Mouse (Mus musculus) liver, embryonic 16.5 days (tissue): ENCODE results near the gene Prmt8. TPM values are rescaled to one million over a fixed set of nuclear protein-coding genes. Genes with fewer than 3 reads are reported as not detected.

Source experiments
- ATAC-seq: fragments of 200-750 bp; cut with Nextera tagmentation; 2 replicates; pipeline ENCODE4 v1.8.0; 2017; ENCODE audit warnings: low read depth, mild to moderate bottlenecking, moderate number of reproducible peaks, moderate library complexity
- H3K27ac ChIP-seq: fragments of 300-500 bp; sonication (generic); 2 replicates; pipeline ENCODE4 v1.5.1; 2014; ENCODE audit warnings: mild to moderate bottlenecking, low read length
- H3K27me3 ChIP-seq: fragments of 300-500 bp; sonication (generic); 2 replicates; pipeline ENCODE4 v1.6.1; 2014; ENCODE audit warnings: low read depth, low read length, mixed read lengths; ENCODE audit not compliant: control insufficient read depth, insufficient read depth
- H3K36me3 ChIP-seq: fragments of 300-500 bp; sonication (generic); 2 replicates; pipeline ENCODE4 v1.6.1; 2014; ENCODE audit warnings: mild to moderate bottlenecking; ENCODE audit not compliant: control insufficient read depth, insufficient read depth
- H3K4me1 ChIP-seq: fragments of 300-500 bp; sonication (generic); 2 replicates; pipeline ENCODE4 v1.6.1; 2014; ENCODE audit warnings: low read depth, low read length, mixed read lengths; ENCODE audit not compliant: control insufficient read depth
- H3K4me2 ChIP-seq: fragments of 300-500 bp; sonication (generic); 2 replicates; pipeline ENCODE4 v1.6.1; 2014; ENCODE audit warnings: low read depth, low read length, mixed read lengths
- H3K4me3 ChIP-seq: fragments of 300-500 bp; sonication (generic); 2 replicates; pipeline ENCODE4 v1.5.1; 2014; ENCODE audit warnings: low read depth, mild to moderate bottlenecking, low read length
- H3K9ac ChIP-seq: fragments of 300-500 bp; sonication (generic); 2 replicates; pipeline ENCODE4 v1.6.1; 2014; ENCODE audit warnings: low read depth, low read length
- H3K9me3 ChIP-seq: fragments of 300-500 bp; sonication (generic); replicated peaks from 2 replicates; pipeline ENCODE4 v1.6.1; 2016; ENCODE audit warnings: low read length; ENCODE audit not compliant: control insufficient read depth
- WGBS: fragments of 180-500 bp; shearing (Covaris S2); extraction: QIAGEN DNeasy Blood & Tissue Kit; methylation state at CpG from one replicate; pipeline ENCODE4 v1.1.7; 2014; ENCODE audit not compliant: insufficient replicate concordance; 5-methylcytosine and 5-hydroxymethylcytosine counted together
- microRNA-seq: library from miRNA; unstranded; fragments of <30 nt; microRNA quantifications from one replicate; pipeline ENCODE4, GENCODE M21; 2016
- polyA plus RNA-seq: library from polyadenylated mRNA; unstranded; fragments of >200 nt; fragmentation: Nextera tagmentation; extraction: Ambion mirVana; gene quantifications from 2 replicates; pipeline ENCODE4 v1.2.1, GENCODE M21; 2015

Prmt8 gene
- polyA plus RNA-seq, 1 experiment from 2014 or later: not detected

GRCm38 (mm10) chr6:127659966-127660365, 109.3 kb downstream of the Prmt8 start:
- no peaks in the 10 kb centered on the region for H3K9me3 ChIP-seq
- H3K27me3 ChIP-seq: no peaks in the 10 kb centered on the region
- H3K4me3 ChIP-seq: no peak overlapping the region
- no peaks in the 10 kb centered on the region for H3K4me1 ChIP-seq
- no peak overlapping the region for H3K4me2 ChIP-seq
- ATAC-seq: no peak
- H3K36me3 ChIP-seq: no peaks in the 10 kb centered on the region
- no peak overlapping the region for H3K27ac ChIP-seq
- 75% methylated on average over 4 of the region's 4 CpGs for WGBS
- no peak overlapping the region for H3K9ac ChIP-seq

DNA sequence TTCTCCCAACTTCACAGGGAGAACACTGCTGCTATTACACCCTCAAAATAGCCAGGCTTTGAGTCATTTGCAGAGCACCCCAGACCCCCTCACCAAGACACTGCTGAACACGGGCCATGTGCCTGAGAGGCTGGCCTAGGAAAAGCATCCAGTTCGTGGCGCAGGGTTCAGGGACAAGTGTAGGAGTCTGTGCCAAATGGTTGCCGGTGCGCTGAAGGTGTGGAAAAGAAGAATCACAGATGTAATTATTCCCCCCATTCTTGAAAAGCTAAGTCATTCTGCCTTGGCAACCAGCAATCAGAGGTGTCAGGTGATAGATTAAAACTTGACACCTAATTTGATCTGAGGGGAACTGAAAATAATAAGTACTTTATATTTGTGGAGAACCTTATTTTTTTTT, 109.8 kb downstream of the Prmt8 start:
- Histone ChIP-seq H3K9ac (no peak overlapping the region), H3K9me3 (no peaks in the 10 kb centered on the region), H3K4me1 (no peaks in the 10 kb centered on the region), H3K27me3 (no peaks in the 10 kb centered on the region), H3K4me2 (no peak overlapping the region), H3K27ac (no peak overlapping the region), H3K36me3 (no peaks in the 10 kb centered on the region), H3K4me3 (no peak overlapping the region)
- no peak for ATAC-seq
- 75% methylated on average over 5 of the region's 5 CpGs for WGBS

GRCm38 (mm10) chr6:127657152-127657551, 112.1 kb downstream of the Prmt8 start:
- Histone ChIP-seq H3K4me3 (no peak overlapping the region), H3K27ac (no peak overlapping the region), H3K36me3 (no peaks in the 10 kb centered on the region), H3K4me1 (no peaks in the 10 kb centered on the region), H3K4me2 (no peak overlapping the region), H3K9me3 (no peaks in the 10 kb centered on the region), H3K27me3 (no peaks in the 10 kb centered on the region), H3K9ac (no peak overlapping the region)
- WGBS: 78% methylated on average over 11 of the region's 11 CpGs
- ATAC-seq: no peak

- Histone ChIP-seq H3K27ac (no peak overlapping the region), H3K36me3 (no peaks in the 10 kb centered on the region), H3K9ac (no peak overlapping the region), H3K4me3 (no peak overlapping the region), H3K27me3 (no peaks in the 10 kb centered on the region), H3K4me2 (no peak overlapping the region), H3K9me3 (no peaks in the 10 kb centered on the region), H3K4me1 (no peaks in the 10 kb centered on the region)
- 55% methylated on average over 4 of the region's 4 CpGs for WGBS
- ATAC-seq: no peak
Measured at GRCm38 (mm10) chr6:127655988-127656387, 113.3 kb downstream of the Prmt8 start.

DNA sequence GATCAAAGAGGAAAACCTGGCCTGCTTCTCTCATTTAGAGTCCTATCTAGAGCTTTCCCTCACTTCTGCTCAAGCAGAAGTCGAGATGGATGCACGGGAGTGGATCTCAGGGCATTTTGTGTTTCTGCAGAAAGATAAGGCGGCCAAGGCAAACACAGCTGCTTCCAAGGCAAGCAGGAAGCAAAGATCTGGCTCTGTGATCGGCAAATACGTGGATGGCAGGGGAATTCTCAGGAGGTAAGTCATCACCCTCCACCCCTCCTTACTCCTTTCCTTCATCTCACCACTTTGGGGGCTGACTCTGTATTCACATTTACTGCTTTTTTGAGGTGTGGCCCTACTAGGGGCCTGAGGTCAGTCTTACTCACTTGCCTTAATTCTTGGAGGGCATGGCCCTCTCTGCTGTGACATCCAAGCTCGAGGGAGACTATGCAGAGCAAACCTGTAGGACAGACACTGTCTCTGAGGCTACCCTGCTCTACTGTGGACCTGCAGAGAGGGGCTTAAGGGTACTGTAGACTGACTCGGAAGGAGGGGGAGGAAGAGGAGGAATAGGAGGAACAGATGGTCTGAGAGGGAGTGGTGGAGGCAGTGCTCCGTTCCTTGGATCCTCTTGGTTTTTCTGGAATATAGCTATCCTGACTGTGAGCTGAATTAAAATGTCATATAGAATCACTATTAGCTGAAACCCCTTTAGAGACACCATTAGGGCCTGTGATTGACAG, 128.0 kb downstream of the Prmt8 start:
- no peak for ATAC-seq
- H3K9ac ChIP-seq: no peak overlapping the region
- H3K4me1 ChIP-seq: no peaks in the 10 kb centered on the region
- H3K4me3 ChIP-seq: no peak overlapping the region
- 45% methylated on average over 8 of the region's 8 CpGs for WGBS
- H3K36me3 ChIP-seq: no peaks in the 10 kb centered on the region
- no peak overlapping the region for H3K27ac ChIP-seq
- no peaks in the 10 kb centered on the region for H3K27me3 ChIP-seq
- no peak overlapping the region for H3K4me2 ChIP-seq
- H3K9me3 ChIP-seq: no peaks in the 10 kb centered on the region

Small RNAs within 50 kb of the gene (microRNA-seq; reads per million reads assigned to microRNA genes)
- gene Mir7233: not detected

Other genes with a start within 250 kb of the Prmt8 start
- gene Cracr2a, start 208.1 kb downstream of the Prmt8 start, polyA plus RNA-seq: 1.2 and 1.3 TPM in 2 replicates
- gene Tspan11, start 118.1 kb upstream of the Prmt8 start, polyA plus RNA-seq: 0.13 and 0.41 TPM in 2 replicates